Mouse (Mus musculus) liver, adult 2 months (tissue): ENCODE data around the gene Onecut3.

Experiments used
- CTCF ChIP-seq: fragments of 200-500 bp; IDR thresholded peaks from 2 replicates; pipeline ENCODE4 v1.5.1; 2011; ENCODE audit warnings: low read depth, low read length, control low read depth
- POLR2A ChIP-seq: fragments of 200-500 bp; IDR thresholded peaks from 2 replicates; pipeline ENCODE4 v1.6.1; 2011; ENCODE audit warnings: low read length, control low read depth; ENCODE audit not compliant: insufficient read depth; ENCODE audit errors: extremely low read depth

GRCm38 (mm10) chr10:80545590-80545989 is 51.0 kb downstream of the Onecut3 start:
- TF ChIP-seq CTCF (no peak), POLR2A (no peak)
